Mouse (Mus musculus) brown adipose tissue, adult 24 weeks (tissue): Measurements from ENCODE around the gene Mrvi1. TPM values are rescaled to one million over a fixed set of nuclear protein-coding genes. Genes with fewer than 3 reads are reported as not detected.

ENCODE experiments used
- H3K27ac ChIP-seq: fragments of 200-500 bp; replicated peaks from 2 replicates; pipeline ENCODE4 v1.5.1; 2012; ENCODE audit warnings: low read depth, mild to moderate bottlenecking, low read length
- H3K4me1 ChIP-seq: fragments of 200-500 bp; 2 replicates; pipeline ENCODE4 v1.6.1; 2012; ENCODE audit warnings: low read length, mixed read lengths; ENCODE audit not compliant: control insufficient read depth, insufficient read depth, insufficient read length
- H3K4me3 ChIP-seq: fragments of 200-500 bp; 2 replicates; pipeline ENCODE4 v1.5.1; 2012; ENCODE audit warnings: low read depth, mild to moderate bottlenecking, low read length, moderate library complexity; ENCODE audit not compliant: insufficient read depth
- polyA plus RNA-seq: library from polyadenylated mRNA; stranded (reverse); fragments of >200 nt; gene quantifications from 2 replicates; pipeline ENCODE4 v1.2.4, GENCODE M21; 2012; ENCODE audit not compliant: missing spikeins, insufficient read depth, insufficient read length

The Mrvi1 gene
- 1.5 and 2.0 TPM in 2 replicates for polyA plus RNA-seq

DNA sequence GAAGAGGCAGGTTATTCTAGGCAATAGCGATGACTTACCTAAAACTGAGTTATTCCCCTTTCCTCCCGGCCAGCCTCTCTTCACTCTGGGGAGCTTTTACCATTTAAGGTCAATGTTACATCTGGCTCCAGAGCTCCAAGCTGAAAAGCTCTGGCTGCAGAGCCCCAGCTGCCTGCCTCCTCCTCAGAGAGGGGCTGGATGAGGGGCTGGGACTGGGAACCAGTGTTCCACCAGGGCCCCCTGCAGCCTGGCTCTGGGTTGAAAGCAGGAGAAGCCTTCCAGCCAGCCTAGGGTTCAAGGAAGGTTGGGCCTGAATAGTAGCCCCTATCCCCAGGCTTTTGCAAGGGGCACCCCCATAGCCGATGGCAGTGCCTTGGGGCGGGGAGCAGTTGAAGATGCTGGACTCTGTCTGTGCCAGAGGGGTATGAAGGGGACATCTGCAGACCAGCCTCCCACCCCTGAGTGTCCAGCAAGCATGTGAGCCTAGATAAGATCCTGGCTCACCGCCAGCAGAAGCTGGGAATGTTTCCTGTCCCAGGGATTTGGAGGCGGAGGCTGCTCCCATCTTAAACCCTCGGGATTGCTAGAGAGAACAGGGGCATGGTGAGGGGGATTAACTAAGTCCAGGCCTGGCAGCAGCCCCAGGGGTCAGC is at the start of gene Mrvi1:
TSS of gene Mrvi1 (minus strand) at position 409 of the 653 bp plus-strand sequence.
- Histone ChIP-seq H3K27ac (peak within 1 kb of the TSS; percentile 35), H3K4me1 (0 out of 2 replicates have a peak, but pooled peaks cover 3% of the 10 kb centered on the region), H3K4me3 (peak within 1 kb of the TSS; percentile 41)

DNA sequence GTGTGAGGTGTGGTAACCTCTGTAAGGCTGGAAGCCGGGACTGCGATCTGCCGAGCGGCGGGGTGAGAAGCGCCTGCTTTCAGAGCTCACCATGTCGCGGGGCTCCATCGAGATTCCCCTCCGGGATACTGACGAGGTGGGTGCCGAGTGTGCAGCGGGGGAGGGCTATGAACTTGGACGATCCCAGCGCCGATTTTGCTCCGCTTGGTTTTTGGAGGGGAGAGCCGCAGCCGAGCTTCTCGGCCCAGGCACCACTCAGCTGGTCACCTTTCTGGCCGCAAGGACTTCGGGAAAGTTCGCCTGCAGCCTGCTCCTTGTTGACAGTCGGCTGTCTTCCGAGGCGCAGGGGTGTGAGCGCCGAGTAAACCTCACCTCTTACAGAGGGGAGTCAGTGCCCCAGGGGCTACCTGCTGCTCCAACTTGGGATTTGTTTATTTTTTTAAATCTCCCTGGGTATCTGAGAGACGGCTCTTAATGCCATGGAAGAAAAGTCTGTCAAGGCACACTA is 46.8 kb upstream of the Mrvi1 start:
- peaks cover 2% of the 10 kb centered on the region; the same call in 1 of the 2 replicates for H3K4me1 ChIP-seq
- peak overlapping the region; percentile 92 for H3K4me3 ChIP-seq
- peak overlapping the region; percentile 40; the same call in 1 of the 2 replicates for H3K27ac ChIP-seq

DNA sequence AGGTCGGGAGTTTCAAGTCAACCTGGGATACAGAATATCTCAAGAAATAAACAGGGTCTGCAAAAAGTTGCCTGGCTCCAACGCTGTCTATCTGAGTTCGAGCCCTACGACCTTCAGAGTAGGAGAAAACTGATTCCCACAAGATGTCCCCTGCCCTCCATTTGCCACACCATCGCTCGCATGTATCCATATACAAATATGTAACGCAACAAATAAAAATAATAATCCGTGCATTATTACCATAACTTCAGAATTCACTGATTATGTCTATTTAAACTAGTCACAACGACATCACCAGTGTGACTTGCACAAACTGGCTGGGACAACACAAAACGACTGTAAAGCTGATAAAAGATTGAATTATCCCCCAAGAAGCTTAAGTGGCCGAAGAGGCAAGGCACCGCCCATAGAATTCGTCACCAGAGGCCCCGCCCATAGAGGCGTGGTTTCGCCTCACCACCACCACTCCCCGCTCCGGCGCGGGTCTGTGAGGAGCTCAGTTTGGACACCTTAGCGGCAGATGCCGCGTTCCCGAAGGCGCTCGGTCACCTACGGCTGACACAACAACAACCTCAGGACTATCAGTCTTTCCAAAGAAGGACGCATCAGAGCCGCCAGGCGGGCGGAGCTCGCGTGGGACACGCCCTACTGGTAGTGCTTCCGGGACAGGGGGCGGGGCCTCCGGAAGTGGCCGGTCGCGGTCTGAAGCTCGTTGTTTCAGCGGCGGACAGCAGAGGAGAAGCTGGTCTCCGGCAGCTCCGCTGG is 46.2 kb upstream of the Mrvi1 start, which contains the start of gene Ctr9:
TSS of gene Ctr9 (plus strand) at position 671 of the 765 bp plus-strand sequence.
- H3K27ac ChIP-seq = peak within 1 kb of the TSS; percentile 98
- peaks cover 4% of the 10 kb centered on the region; the same call in 1 of the 2 replicates for H3K4me1 ChIP-seq
- peak within 1 kb of the TSS; percentile 92 for H3K4me3 ChIP-seq

DNA sequence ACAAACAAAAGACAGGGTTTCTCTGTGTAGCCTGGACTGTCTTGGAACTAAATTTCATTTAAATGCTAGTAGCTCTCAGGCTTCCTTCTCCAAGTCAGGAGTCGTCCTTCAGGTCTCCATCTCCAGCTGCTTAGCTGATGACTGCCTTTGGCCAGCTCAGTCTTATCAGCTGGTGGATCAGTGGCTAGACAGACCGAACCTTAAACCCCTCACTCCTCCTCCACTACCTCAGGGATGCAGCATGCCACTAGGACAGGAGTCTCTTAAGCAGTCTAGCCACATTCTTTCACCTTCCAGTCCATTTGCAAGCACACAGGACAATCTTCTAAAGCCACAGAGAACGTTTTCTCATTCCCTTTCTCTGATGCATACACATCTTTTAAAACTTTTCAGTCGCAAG is 42.7 kb upstream of the Mrvi1 start:
- no peak overlapping the region for H3K4me3 ChIP-seq
- H3K4me1 ChIP-seq = peaks cover 4% of the 10 kb centered on the region; the same call in 1 of the 2 replicates
- no peak overlapping the region for H3K27ac ChIP-seq

DNA sequence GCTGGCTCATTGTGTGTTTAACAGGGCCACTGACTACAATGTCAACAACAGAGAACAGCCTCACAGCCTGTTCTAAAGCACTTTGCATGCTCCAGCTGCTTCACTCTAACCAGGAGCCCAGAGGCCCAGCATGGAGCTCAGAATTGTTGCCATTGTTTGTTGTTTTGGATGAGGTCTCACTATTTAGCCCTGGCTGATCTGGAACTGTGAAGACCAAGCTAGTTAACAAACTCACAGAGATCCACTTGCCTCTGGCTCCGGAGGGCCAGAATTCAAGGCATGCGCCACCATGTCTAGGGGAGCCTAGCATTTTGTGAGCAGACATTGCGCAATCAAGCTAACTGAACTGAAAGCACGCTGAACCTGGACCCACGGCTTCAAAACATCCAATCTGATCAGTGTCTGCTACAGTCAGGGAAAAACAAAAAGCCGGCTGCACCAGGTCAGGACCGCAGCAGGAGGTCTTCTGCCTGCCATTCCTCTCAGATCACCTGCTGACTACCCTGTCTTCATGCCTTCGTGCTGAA is 41.9 kb upstream of the Mrvi1 start:
- H3K4me3 ChIP-seq = peak overlapping the region; percentile 34
- peaks cover 4% of the 10 kb centered on the region; the same call in 1 of the 2 replicates for H3K4me1 ChIP-seq
- H3K27ac ChIP-seq = no peak overlapping the region

DNA sequence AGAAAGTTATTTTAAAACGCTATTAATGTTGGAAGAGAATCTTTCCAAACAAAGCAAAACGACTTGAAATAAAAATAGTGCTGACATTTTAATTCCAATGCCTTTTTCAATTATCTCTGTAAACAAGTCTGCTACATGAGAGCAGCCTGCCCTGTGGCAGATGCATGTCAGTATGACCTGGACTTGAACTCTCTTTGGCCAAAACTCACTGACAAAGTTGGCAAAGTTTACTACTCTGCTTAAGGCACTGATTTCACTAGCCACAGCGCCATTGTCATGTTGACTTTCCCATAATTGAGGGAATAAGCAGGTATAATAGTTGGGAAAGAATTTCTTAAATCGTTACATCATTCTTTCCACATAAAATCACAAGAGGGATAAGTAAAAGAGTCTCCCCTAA is 38.6 kb upstream of the Mrvi1 start:
- Histone ChIP-seq H3K4me1 (peaks cover 4% of the 10 kb centered on the region; the same call in 1 of the 2 replicates), H3K27ac (no peak overlapping the region), H3K4me3 (no peak overlapping the region)

DNA sequence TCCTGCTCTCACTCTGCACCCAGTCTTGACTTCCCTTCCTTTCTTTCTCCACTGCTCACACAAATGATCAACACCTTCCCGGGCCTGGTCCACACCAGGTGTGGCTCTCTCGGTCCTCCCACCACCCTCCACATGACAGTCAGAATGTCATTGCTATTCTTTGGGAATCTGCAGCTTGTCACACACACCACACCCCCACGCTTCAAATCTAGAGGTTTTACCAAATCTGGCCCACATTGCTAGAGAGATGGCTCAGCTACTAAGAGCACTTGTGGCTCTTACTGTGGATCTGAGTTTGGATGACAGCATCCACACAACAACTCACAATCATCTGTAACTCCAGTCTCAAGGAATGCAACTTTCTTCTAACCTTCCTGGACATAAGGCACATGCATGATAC is 34.7 kb upstream of the Mrvi1 start:
- Histone ChIP-seq H3K4me3 (no peak overlapping the region), H3K4me1 (no peaks in the 10 kb centered on the region; the same call in 1 of the 2 replicates), H3K27ac (no peak overlapping the region)

DNA sequence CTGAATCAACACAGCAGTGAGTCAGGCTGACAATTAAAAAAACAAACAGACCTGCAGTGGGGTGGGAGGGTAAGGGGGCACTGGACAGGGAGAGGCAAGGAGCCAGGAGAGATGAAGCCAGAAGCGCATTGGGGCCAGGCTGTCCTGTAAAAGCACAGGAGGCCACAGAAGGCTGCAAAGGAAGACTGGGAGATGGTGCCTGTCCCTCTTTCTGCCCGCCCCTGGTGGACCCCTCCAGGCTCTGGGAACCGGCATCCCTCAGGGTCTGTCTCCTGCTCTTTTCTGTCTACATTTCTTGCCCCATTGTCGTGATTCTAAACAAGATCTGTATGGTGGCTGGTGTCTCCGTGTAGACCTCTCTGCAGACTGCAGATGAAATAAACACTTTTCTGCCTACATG is 33.5 kb upstream of the Mrvi1 start:
- no peaks in the 10 kb centered on the region; the same call in 1 of the 2 replicates for H3K4me1 ChIP-seq
- H3K27ac ChIP-seq = no peak overlapping the region
- H3K4me3 ChIP-seq = no peak overlapping the region

DNA sequence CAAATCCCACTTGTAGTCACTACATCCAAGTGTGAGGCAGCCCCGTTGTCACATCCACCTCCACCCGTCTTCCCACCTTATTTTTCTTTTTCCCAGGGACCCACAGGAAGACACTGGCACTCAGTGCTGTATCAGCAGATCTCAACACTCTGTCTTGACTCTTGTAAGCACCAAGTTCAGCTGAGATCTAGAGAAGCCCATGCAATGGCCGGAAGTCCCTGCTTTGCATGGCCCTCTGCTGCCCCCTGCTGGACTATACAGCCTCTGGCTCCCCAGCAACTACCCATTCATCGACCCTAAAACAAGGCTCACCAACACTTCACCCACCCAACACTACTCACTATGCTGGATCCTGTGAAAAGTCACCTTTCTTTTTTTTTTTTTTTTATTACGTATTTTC is 32.6 kb upstream of the Mrvi1 start:
- H3K4me1 ChIP-seq = no peaks in the 10 kb centered on the region; the same call in 1 of the 2 replicates
- H3K27ac ChIP-seq = no peak overlapping the region
- H3K4me3 ChIP-seq = no peak overlapping the region

DNA sequence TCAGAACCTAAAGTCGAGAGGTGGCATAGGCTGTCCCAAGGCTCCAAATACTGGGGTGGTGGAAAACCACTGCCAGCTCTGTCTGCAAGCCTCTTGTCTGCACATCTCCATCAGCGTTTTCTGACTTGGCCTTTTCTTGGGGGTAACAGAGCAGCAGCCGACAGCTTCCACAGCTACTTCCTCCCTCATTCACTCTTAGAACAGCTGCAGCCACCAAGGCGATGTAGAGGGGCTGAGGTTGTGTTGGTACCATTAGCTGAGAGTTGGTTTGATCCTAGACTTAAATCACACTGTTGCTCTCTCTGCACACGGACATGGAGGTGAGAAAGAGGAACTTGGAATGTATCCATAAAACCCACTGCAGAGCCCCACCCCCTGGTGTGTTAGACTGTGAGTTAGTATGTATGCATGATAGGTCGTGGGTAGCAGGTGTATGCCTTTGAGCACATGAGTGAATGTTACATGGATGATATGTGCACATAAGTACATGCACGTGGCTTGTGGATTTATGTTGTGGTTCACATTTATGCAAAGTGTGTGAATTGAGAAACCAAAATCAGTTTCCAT is 31.9 kb upstream of the Mrvi1 start:
- H3K4me3 ChIP-seq = no peak overlapping the region
- H3K4me1 ChIP-seq = no peaks in the 10 kb centered on the region; the same call in 1 of the 2 replicates
- no peak overlapping the region for H3K27ac ChIP-seq

DNA sequence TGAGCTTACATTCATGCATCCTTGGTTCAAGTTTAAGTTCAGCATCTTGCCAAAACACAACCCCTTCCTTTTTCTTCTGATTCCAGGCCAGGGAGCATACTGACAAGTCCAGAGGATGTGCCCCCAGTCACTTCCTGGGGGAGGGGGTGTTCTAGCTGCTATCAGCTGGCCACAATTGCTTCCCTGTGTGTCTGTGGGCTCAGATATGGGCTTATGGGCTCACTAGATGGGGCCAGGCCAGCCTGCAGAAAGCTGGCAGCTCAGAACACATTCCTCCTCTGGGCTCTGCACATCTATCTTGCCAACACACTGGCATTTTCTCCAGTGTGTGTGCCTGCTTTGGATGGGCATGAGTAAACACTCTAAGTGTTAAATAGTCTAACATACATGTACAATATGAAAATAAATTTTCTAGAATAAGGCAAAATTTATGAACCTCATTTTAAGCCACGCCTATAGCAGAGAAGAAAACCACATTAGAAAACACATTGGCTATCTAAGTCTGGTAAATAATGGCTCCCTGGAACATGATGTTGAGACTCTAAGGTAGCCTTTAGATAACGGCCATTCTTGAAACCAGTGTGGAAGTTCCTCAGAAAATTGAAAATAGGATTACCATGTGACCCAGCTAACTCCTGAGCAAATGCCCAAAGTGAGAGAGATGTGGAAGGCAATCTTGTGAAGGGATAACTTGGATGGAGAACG is 22.0 kb upstream of the Mrvi1 start:
- H3K27ac ChIP-seq = no peak overlapping the region
- H3K4me3 ChIP-seq = no peak overlapping the region
- H3K4me1 ChIP-seq = peaks cover 3% of the 10 kb centered on the region; the same call in 1 of the 2 replicates

DNA sequence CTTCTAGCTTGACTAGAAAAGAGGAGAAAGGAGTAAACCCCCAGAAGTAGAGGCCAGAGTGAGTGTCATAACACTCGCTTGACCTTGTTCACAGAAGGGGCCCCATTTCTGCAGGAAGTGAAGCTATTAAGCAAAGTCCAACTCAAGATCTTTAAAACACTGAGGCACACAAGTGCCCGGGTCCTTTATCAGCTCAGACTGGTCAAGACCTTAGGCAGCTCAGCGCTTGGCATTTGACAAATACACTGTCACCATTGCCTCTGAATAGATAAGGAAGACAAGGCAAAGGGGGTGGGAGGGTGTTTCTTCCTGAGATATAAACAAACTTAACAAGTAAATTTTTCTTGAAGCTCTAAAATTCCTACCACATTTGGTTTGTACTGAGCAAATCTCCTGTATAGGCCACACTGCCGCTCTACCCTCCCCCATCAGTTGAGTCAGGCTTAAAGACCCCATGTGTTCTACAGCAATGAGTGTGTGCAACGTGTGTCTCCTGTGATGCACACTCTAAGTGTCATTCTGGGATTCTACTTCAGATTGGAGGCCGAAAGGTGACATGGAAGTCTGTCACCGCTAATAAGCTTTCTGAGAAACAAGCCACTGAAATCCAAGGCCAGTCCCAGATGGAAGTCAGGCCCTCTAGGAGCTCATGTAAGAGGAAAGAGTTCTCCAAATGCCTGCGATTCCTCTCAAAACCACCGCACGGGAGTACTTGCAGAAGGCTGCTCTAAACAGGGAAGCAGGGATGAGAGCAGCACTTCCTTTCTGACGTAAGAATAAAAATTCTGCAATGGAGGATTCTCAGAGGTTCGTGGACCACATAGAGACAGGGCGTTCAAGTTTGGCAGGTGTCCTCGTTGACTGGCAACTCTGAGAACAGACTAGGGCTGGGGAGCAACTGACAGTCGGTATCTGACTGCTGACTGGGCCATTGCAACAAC is 16.9 kb upstream of the Mrvi1 start:
- Histone ChIP-seq H3K4me3 (no peak overlapping the region), H3K27ac (no peak overlapping the region), H3K4me1 (peaks cover 3% of the 10 kb centered on the region; the same call in 1 of the 2 replicates)

DNA sequence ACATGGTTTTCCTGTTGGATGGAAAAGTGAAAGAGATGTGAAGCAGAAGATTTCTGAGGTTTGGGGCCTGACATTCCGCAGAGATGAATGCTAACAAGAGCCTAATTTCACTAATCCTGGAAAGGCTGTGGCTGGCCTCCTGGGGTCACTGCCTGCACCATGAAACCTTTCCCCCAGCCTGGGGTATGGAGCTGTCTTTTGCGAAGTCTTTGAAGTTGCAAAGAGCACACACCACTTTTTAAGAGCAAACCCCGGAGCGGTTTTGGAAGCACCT is 8.9 kb upstream of the Mrvi1 start:
- Histone ChIP-seq H3K4me3 (no peak overlapping the region), H3K4me1 (no peaks in the 10 kb centered on the region), H3K27ac (no peak overlapping the region)
